Mouse (Mus musculus) left cerebral cortex, postnatal 10 days (tissue): ENCODE data around the gene Dzank1. TPM values are rescaled to one million over a fixed set of nuclear protein-coding genes. Genes with fewer than 3 reads are reported as not detected.

Experiments
- DNase-seq, 2 experiments: peaks; one replicate each; pipeline ENCODE4 v3.0.0; 2021 to 2022; ENCODE audit warnings: low spot score in 2 of 2, mixed read lengths in 1 of 2; ENCODE audit errors: extremely low spot score in 1 of 2
- intact Hi-C: fragments of 180-260 bp; cut with DNase I; formaldehyde crosslinking; loops from one replicate; pipeline ENCODE4 v1.15.1; 2025
- total RNA-seq, 2 experiments: library from RNA; stranded (reverse); gene quantifications; 2 replicates each; pipeline ENCODE4 v1.2.3; 2021

The Dzank1 gene
- 100 to 1,000 TPM; 102 to 109 TPM for total RNA-seq

- DNase-seq: peak; percentile 95 to 97
- intact Hi-C loops: no loop called here
Observed at GRCm38 (mm10) chr2:144526981-144527820, at the start of gene Dzank1, which contains the start of gene Polr3f. Gene Dzank1, minus strand, starts transcription at chr2:144527414. Gene Polr3f, plus strand, starts transcription at chr2:144527718.

DNA sequence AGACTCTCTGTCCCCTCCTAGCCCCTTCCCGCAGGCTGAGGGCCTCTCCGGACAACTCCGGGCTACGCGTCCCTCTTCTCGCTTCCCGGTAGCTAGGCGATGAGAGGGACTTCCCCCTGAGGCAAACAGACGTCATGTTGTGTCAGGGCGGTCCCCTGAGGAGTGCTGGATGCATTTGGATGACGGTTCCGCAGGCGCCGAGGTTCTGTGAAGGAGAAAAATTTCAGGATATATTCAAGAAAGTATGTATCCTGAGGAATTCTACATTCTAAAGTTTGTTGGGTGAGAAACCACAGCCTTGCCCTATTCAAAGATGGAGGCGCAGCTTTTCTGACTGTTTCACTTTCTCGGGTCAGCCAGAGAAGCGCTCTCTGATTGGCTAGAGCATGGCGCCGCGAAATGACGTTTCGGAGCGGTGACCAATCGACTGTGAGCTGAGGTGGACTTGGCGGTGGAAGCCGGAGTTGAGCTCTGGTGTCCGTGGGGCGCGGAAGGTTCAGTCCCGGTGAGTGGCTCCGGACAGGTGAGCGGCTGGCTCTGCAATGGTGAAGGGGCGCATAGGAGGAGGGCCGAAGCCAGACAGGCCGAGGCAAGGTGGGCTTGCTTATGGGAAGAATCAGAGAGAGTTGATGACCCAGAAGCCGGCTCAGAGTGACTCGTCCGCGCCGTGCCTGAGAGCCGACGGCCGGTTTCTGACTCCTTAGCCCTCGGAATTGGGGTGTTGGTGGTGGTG is 28.8 kb upstream of the Dzank1 start, which contains the start of gene Sec23b:
TSS of gene Sec23b (plus strand) at position 410 of the 733 bp plus-strand sequence.
- intact Hi-C loops: no loop called here
- peak; percentile 96 to 98 for DNase-seq

- DNase-seq: no peak
- intact Hi-C loops: no loop called here
Observed at GRCm38 (mm10) chr2:144555286-144555819, 28.1 kb upstream of the Dzank1 start.

DNA sequence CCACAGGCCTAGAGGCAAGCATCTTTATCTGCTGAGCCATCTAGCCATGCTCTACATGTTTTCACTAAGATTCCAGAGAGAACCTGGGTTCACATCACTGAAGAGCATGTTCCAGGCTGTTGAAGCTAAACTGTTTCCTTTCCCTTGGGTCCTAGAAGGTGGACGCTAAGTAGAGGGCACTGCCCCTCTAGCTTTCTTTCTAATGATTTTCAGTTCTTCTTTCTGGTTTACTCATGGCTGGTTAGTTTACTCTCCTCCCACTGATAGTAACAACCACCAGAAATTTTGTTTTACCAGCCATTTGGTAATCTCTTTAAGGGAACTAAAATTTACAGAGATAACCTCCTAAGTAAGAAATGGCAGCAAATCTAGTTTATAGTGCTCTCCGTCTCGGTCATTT is 26.7 kb upstream of the Dzank1 start:
- DNase-seq: no peak
- intact Hi-C loops: no loop called here

DNA sequence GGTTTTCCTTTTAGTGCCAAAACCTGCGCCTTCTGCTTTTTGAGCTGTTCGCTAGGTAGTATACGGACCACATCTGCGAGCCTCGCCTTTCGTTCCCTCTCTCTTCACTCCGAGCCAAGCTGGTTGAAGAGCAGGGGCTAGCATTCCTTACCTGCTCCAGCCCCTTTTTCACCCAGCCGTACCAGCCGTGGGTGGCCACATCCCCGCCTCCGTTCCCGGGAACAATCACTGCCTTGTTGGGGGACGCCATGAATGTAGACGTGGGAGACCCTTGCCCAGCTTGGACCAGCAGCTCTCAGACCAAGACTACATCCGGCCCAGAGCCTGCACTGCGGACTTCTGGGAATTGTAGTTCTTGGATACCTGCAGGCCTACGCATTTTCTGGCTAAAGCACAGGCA is 23.3 kb upstream of the Dzank1 start, which contains the start of gene Rbbp9:
TSS of gene Rbbp9 (minus strand) at position 341 of the 400 bp plus-strand sequence.
- intact Hi-C loops: no loop called here
- peak; percentile 66 to 77 for DNase-seq

- intact Hi-C loops: no loop called here
- no peak for DNase-seq
Observed at GRCm38 (mm10) chr2:144547559-144547958, 20.3 kb upstream of the Dzank1 start.

GRCm38 (mm10) chr2:144545481-144545880 is 18.3 kb upstream of the Dzank1 start:
- intact Hi-C loops: no loop called here

GRCm38 (mm10) chr2:144545061-144545460 is 17.8 kb upstream of the Dzank1 start:
- intact Hi-C loops: no loop called here
- DNase-seq: no peak

More at GRCm38 (mm10) chr2:144545481-144545880, 18.3 kb upstream of the Dzank1 start:
- no peak for DNase-seq

GRCm38 (mm10) chr2:144544630-144545029 is 17.4 kb upstream of the Dzank1 start:
- DNase-seq: no peak
- intact Hi-C loops: no loop called here

GRCm38 (mm10) chr2:144543670-144544069 is 16.5 kb upstream of the Dzank1 start:
- intact Hi-C loops: no loop called here
- no peak for DNase-seq

DNA sequence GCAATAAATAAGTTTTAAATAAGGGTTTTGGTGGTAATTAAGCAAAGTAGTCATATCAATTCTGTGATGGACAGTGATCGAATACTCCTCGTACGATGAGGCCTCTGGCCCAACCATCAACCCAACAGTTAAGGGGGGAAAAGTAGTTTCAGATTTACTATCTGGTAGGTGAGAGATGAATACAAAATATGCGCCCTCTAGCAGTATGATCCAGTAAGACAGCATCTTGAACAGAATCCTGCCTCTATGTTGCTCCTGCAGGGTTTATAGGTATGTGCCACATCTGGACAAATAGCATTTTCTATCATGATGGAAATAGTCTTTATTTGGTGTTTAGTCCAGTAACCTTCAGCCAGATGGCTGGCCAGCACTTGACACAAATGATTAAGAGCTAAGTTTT is 14.0 kb upstream of the Dzank1 start:
- intact Hi-C loops: no loop called here
- no peak for DNase-seq

GRCm38 (mm10) chr2:144537123-144537522 is 9.9 kb upstream of the Dzank1 start:
- no peak for DNase-seq
- intact Hi-C loops: loop anchor here (5.0 kb wide), 1 partner anchor 35 kb away; no protein-coding TSS in a partner anchor

DNA sequence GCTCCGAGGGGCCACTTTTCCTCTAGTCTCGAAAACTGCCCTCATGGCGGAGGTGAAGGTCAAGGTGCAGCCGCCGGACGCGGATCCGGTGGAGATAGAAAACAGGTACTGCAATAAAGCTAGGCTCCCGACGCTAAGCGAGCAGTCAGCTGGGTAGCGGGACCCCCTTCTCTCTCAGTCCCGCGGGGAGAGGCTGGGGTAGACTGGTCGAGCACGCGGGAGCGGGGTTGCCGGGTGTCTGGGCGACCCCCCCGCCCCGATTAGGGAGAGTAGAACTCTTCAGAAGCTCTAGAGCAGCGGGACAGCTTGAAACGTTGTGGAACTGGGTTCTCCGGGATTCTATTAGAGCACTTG is 584 bp upstream of the Dzank1 start:
- DNase-seq: no peak
- intact Hi-C loops: no loop called here

- intact Hi-C loops: no loop called here
- peak in 1 of 2 experiments; percentile 28 for DNase-seq
Observed at GRCm38 (mm10) chr2:144525856-144526255, 1.4 kb downstream of the Dzank1 start.

DNA sequence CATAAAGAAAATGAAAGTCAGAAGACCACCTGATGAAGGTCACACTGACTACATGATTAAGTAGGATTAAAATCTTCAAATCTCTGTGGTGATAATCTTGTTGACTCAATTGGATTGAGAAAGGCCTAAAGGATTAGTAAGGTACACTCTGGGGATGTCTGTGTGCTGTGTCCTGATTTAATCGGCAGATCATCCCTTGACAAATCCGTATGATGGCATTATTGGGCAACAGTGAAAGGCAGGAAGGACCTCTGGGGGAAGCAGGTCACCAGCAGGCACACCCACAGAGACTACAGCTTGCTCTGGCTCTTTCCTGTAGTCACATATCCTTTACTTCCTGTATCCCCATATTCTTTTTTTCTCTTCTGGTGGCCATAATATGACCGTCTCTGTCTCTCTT is 7.4 kb downstream of the Dzank1 start:
- intact Hi-C loops: no loop called here
- DNase-seq: no peak

DNA sequence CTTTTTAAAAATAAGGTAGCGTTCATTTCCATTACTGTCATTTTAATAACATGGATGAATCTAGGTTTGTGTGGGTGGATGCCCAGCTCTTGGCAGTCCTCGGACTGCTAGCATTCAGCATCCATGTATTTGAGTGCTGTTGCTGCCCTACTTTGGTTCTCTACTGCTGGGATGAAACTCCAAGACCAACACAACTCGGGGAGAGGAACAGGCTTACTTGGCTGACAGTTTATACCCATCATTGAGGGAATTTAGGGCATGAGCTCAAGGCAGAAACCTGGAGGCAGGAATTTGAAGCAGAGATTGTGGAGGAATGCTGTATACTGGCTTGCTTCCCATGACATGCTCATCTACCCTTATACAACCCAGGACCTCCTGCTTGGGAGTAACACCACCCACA is 12.6 kb downstream of the Dzank1 start:
- intact Hi-C loops: no loop called here
- no peak for DNase-seq

DNA sequence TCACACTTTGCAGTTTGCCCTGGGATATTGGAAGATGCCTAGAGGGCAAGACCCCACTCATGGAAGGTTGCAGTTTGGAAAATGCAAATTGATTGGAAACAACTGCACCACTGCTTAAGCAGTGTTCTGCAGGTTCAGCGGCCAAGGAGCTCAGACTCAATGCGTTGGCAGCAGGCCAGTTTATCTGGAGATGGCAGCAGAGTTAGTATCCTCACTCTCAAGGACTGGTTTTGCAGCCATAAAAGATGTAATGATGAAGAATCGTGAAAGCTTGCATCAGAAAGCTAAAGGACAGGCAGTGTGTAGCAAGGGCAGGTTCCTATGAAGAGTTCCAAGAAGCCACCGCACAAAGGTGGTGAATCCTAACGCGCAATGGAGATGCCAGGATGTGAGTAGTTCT is 25.1 kb downstream of the Dzank1 start:
- intact Hi-C loops: no loop called here
- no peak for DNase-seq

DNA sequence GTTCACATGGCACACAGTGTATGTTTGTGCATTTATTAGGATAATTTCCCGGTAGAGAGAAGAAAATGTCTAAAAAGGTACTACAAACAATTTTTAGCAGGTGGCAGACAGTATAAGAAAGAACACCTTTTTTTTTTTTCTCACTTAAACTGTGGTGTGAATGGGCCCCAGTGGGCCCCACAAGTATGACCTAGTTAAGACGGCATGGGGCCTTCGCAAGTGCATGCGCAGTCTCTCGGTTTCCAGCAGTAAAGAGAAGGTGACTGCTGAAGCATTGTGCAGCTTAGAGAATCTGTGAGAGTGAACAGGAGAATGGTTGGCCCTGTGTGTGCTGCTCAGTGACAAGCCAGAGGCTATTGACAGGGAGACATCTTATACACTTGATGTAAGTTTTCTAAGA is 37.9 kb downstream of the Dzank1 start:
- intact Hi-C loops: no loop called here
- DNase-seq: no peak

GRCm38 (mm10) chr2:144487476-144487875 is 39.7 kb downstream of the Dzank1 start:
- intact Hi-C loops: no loop called here
- DNase-seq: no peak

DNA sequence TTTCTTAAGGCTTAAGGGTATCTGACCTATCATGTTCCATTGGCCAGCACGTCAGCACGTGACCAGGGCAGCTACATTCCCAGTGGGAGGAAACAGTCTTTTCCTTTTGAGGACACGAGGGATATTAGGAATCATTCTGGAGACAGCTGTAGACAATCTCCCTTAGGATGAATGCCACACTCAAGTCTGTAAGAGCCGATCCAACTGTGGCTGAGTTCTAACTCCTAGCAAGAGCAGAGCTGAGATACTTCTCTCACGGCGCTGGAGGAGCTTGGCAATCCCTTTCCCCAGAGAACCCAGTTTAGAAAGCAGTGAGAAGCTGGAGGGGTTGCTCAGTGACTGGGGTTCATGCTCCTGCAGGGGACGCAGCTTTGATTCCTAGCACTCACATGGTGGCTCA is 41.8 kb downstream of the Dzank1 start:
- no peak for DNase-seq
- intact Hi-C loops: no loop called here
